Mouse (Mus musculus) hindbrain, embryonic 10.5 days (tissue): ENCODE results near the gene Slc16a10. TPM values are rescaled to one million over a fixed set of nuclear protein-coding genes. Genes with fewer than 3 reads are reported as not detected.

Experiments
- DNase-seq: peaks from one replicate; pipeline ENCODE4 v3.0.0-alpha.2; 2017; ENCODE audit warnings: low spot score
- H3K27ac ChIP-seq: fragments of 300-500 bp; sonication (generic); 2 replicates; pipeline ENCODE4 v1.5.1; 2016; ENCODE audit warnings: mild to moderate bottlenecking, moderate library complexity
- H3K27me3 ChIP-seq: fragments of 300-500 bp; sonication (generic); 2 replicates; pipeline ENCODE4 v1.6.1; 2016; ENCODE audit warnings: mild to moderate bottlenecking; ENCODE audit not compliant: poor library complexity, insufficient read depth, severe bottlenecking
- H3K36me3 ChIP-seq: fragments of 300-500 bp; sonication (generic); 2 replicates; pipeline ENCODE4 v1.6.1; 2016; ENCODE audit warnings: mild to moderate bottlenecking, moderate library complexity
- H3K4me1 ChIP-seq: fragments of 300-500 bp; sonication (generic); replicated peaks from 2 replicates; pipeline ENCODE4 v1.6.1; 2016; ENCODE audit warnings: mild to moderate bottlenecking
- H3K4me3 ChIP-seq: fragments of 300-500 bp; sonication (generic); 2 replicates; pipeline ENCODE4 v1.5.1; 2016; ENCODE audit warnings: mild to moderate bottlenecking, moderate library complexity
- H3K9me3 ChIP-seq: fragments of 300-500 bp; sonication (generic); 2 replicates; pipeline ENCODE4 v1.6.1; 2016; ENCODE audit warnings: mild to moderate bottlenecking, moderate library complexity
- WGBS: fragments of 180-500 bp; shearing (Covaris S2); methylation state at CpG from one replicate; pipeline ENCODE4 v1.1.7; 2016; 5-methylcytosine and 5-hydroxymethylcytosine counted together
- polyA plus RNA-seq: library from polyadenylated mRNA; unstranded; fragments of >200 nt; fragmentation: Nextera tagmentation; extraction: Ambion mirVana; gene quantifications from 2 replicates; pipeline ENCODE4 v1.2.1, GENCODE M21; 2016

Slc16a10 gene
- polyA plus RNA-seq, 1 experiment from 2014 or later, result 10.3 TPM

- no peaks in the 10 kb centered on the region for H3K9me3 ChIP-seq
- H3K36me3 ChIP-seq, result no peaks in the 10 kb centered on the region
- H3K27ac ChIP-seq, result no peak overlapping the region
- DNase-seq, result no peak
- no peaks in the 10 kb centered on the region for H3K4me1 ChIP-seq
- H3K27me3 ChIP-seq, result no peaks in the 10 kb centered on the region
- H3K4me3 ChIP-seq, result no peak overlapping the region
- WGBS, result 84% methylated on average over 3 of the region's 3 CpGs
Observed at GRCm38 (mm10) chr10:40119466-40119865, 22.6 kb downstream of the Slc16a10 start.

- Histone ChIP-seq H3K4me3 (no peak overlapping the region), H3K4me1 (no peaks in the 10 kb centered on the region), H3K36me3 (no peaks in the 10 kb centered on the region), H3K9me3 (no peaks in the 10 kb centered on the region), H3K27ac (no peak overlapping the region), H3K27me3 (no peaks in the 10 kb centered on the region)
- 92% methylated on average over 5 of the region's 5 CpGs for WGBS
- DNase-seq, result no peak
Observed at GRCm38 (mm10) chr10:40118743-40119387, 23.2 kb downstream of the Slc16a10 start.

- H3K27ac ChIP-seq, result no peak overlapping the region
- DNase-seq, result no peak
- H3K27me3 ChIP-seq, result no peaks in the 10 kb centered on the region
- H3K36me3 ChIP-seq, result no peaks in the 10 kb centered on the region
- no peak overlapping the region for H3K4me3 ChIP-seq
- no peaks in the 10 kb centered on the region for H3K9me3 ChIP-seq
- 86% methylated on average over 7 of the region's 7 CpGs for WGBS
- no peaks in the 10 kb centered on the region for H3K4me1 ChIP-seq
Observed at GRCm38 (mm10) chr10:40113517-40114085, 28.5 kb downstream of the Slc16a10 start.

GRCm38 (mm10) chr10:40112256-40112655 lies 29.8 kb downstream of the Slc16a10 start:
- DNase-seq, result no peak
- no peaks in the 10 kb centered on the region for H3K4me1 ChIP-seq
- H3K36me3 ChIP-seq, result no peaks in the 10 kb centered on the region
- H3K27me3 ChIP-seq, result no peaks in the 10 kb centered on the region
- H3K4me3 ChIP-seq, result no peak overlapping the region
- 83% methylated on average over 10 of the region's 10 CpGs for WGBS
- H3K27ac ChIP-seq, result no peak overlapping the region
- no peaks in the 10 kb centered on the region for H3K9me3 ChIP-seq

- Histone ChIP-seq H3K27ac (no peak overlapping the region), H3K9me3 (no peaks in the 10 kb centered on the region), H3K27me3 (no peaks in the 10 kb centered on the region), H3K36me3 (no peaks in the 10 kb centered on the region), H3K4me3 (no peak overlapping the region), H3K4me1 (no peaks in the 10 kb centered on the region)
- no peak for DNase-seq
- WGBS, result 87% methylated on average over 5 of the region's 5 CpGs
Observed at GRCm38 (mm10) chr10:40109520-40109919, 32.5 kb downstream of the Slc16a10 start.

DNA sequence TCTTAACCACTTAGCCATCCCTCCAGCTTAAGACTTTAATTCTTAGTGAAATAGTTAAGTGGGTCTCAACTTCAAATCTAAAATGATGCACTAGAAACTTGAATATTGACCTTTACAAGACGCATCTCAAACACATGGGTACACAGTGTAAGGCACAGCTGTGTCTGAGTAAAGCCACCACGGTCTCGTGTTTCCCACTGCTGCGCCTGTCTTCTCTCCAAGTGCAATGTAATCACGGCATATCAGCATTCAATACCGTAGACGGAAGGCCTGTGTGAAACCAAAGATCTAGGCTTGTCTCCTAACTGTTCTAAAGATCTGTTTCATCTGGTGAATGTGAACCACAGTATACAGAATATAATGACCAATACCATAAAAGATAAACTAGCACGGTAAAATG lies 33.1 kb downstream of the Slc16a10 start:
- Histone ChIP-seq H3K27ac (no peak overlapping the region), H3K4me1 (no peaks in the 10 kb centered on the region), H3K27me3 (no peaks in the 10 kb centered on the region), H3K4me3 (no peak overlapping the region), H3K36me3 (no peaks in the 10 kb centered on the region), H3K9me3 (no peaks in the 10 kb centered on the region)
- no peak for DNase-seq
- 90% methylated on average over 8 of the region's 8 CpGs for whole genome bisulfite sequencing

DNA sequence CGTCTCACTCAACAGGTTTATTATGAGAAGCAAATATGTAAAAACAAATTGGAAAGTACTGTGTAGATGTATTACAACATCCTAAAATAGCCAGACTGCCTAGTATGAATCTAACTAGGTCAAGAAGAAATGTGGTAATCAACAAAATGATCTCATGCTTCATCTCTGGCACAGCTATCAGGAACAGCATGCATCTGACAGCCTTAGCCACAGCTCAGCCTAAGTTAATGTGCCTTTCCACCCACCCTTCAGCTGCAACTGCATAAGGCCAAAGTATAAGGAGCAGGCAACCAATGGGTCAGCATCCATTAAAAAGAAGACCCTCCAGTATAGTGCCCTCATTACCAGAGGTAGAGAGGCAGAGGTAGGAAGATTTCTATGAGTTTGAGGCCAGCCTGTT lies 34.1 kb downstream of the Slc16a10 start:
- no peaks in the 10 kb centered on the region for H3K4me1 ChIP-seq
- H3K27me3 ChIP-seq, result no peaks in the 10 kb centered on the region
- 96% methylated on average over 1 of the region's 1 CpGs for WGBS
- H3K36me3 ChIP-seq, result no peaks in the 10 kb centered on the region
- no peak overlapping the region for H3K4me3 ChIP-seq
- DNase-seq, result no peak
- H3K9me3 ChIP-seq, result no peaks in the 10 kb centered on the region
- H3K27ac ChIP-seq, result no peak overlapping the region

DNA sequence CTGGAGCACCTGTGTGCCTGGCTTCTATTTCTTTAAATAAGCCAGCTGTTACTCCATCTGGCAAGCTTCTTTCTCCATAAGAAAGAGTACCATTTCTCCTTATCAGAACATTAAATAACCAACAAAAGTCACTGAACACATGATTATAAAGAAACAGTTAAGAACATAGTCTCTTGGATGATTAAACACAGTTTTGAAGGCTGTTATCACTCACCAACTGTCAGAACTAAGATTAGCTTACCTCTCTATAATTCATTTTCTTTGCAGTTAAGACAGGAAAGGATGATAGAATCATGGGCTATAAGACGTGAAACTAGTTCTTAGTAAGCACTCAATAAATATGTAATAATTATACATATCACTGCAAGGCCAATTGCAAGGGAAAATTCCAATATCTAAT lies 36.9 kb downstream of the Slc16a10 start:
- no peaks in the 10 kb centered on the region for H3K4me1 ChIP-seq
- H3K36me3 ChIP-seq, result no peaks in the 10 kb centered on the region
- no peaks in the 10 kb centered on the region for H3K9me3 ChIP-seq
- no peak for DNase-seq
- no peak overlapping the region for H3K27ac ChIP-seq
- 87% methylated on average over 1 of the region's 1 CpGs for WGBS
- H3K4me3 ChIP-seq, result no peak overlapping the region
- no peaks in the 10 kb centered on the region for H3K27me3 ChIP-seq

DNA sequence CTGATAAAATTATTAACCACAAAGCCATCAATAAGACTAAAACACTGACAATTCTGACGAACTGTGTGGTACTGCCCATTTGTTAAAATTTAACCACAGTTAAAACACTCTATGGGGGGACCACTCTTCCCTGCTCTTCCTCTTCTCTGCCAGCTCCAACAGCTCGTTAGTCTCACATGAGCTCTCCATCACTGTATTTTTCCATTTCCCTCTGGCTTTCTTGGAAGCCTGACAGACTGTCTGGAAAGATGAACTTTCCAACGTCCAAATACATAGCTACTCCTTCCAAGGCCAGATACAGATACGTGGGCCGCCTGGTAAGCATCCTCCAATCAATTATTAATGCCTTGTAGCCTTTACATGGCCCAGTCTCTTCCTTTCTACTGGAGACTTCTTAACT lies 38.3 kb downstream of the Slc16a10 start:
- DNase-seq, result no peak
- Histone ChIP-seq H3K36me3 (no peaks in the 10 kb centered on the region), H3K9me3 (no peaks in the 10 kb centered on the region), H3K4me3 (no peak overlapping the region), H3K27me3 (no peaks in the 10 kb centered on the region), H3K4me1 (no peaks in the 10 kb centered on the region), H3K27ac (no peak overlapping the region)
- 76% methylated on average over 5 of the region's 5 CpGs for WGBS

DNA sequence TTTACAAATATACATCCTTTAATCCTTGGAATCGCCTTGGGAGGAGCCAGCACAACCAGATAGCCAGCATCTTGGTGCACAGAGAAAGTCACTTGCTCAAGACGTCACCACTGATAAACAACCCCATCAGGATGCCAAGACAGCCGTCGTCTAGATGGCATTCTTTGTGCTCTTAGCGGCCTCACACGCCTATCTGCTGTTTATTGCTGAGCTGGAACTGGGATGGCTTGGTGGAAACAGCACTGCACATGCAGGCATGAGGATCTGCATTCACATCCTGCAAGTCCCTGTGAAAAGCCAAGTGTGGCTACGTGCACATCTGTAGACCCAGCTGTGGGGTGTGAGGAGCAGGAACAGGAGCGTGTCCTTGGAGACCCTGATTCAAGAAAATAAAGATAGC lies 39.1 kb downstream of the Slc16a10 start:
- Histone ChIP-seq H3K36me3 (no peaks in the 10 kb centered on the region), H3K4me3 (no peak overlapping the region), H3K27me3 (no peaks in the 10 kb centered on the region), H3K27ac (no peak overlapping the region), H3K9me3 (no peaks in the 10 kb centered on the region), H3K4me1 (no peaks in the 10 kb centered on the region)
- WGBS, result 74% methylated on average over 8 of the region's 8 CpGs
- DNase-seq, result no peak

- Histone ChIP-seq H3K36me3 (no peaks in the 10 kb centered on the region), H3K9me3 (no peaks in the 10 kb centered on the region), H3K27ac (no peak overlapping the region), H3K27me3 (no peaks in the 10 kb centered on the region), H3K4me3 (no peak overlapping the region), H3K4me1 (no peaks in the 10 kb centered on the region)
- WGBS, result 74% methylated on average over 3 of the region's 3 CpGs
- no peak for DNase-seq
Observed at GRCm38 (mm10) chr10:40102166-40102565, 39.9 kb downstream of the Slc16a10 start.

- no peaks in the 10 kb centered on the region for H3K4me1 ChIP-seq
- no peak for DNase-seq
- H3K27ac ChIP-seq, result no peak overlapping the region
- no peaks in the 10 kb centered on the region for H3K27me3 ChIP-seq
- H3K4me3 ChIP-seq, result no peak overlapping the region
- H3K9me3 ChIP-seq, result no peaks in the 10 kb centered on the region
- 81% methylated on average over 1 of the region's 1 CpGs for WGBS
- H3K36me3 ChIP-seq, result no peaks in the 10 kb centered on the region
Observed at GRCm38 (mm10) chr10:40098441-40098840, 43.6 kb downstream of the Slc16a10 start.

DNA sequence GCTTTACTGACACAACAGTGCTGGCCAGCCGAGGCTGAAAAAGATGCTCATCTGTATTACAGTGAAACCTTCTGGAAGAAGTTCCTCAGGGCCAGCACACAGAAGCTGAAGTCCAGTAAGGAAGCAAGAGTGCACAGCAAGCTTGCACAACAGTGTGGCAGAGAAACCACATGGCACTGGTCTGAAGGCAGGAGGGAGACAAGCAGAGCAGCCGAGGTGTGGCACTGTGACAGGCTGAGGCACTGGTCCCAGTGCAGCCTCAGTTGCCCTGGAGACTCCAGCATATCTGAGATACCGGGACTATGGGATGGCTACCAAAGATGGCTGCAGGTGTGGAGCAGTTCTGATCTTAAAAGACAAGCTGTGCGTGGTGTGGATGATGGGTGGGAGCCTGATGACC lies 44.5 kb downstream of the Slc16a10 start:
- Histone ChIP-seq H3K4me1 (no peaks in the 10 kb centered on the region), H3K27ac (no peak overlapping the region), H3K9me3 (no peaks in the 10 kb centered on the region), H3K36me3 (no peaks in the 10 kb centered on the region), H3K27me3 (no peaks in the 10 kb centered on the region), H3K4me3 (no peak overlapping the region)
- no peak for DNase-seq
- 83% methylated on average over 4 of the region's 4 CpGs for WGBS

DNA sequence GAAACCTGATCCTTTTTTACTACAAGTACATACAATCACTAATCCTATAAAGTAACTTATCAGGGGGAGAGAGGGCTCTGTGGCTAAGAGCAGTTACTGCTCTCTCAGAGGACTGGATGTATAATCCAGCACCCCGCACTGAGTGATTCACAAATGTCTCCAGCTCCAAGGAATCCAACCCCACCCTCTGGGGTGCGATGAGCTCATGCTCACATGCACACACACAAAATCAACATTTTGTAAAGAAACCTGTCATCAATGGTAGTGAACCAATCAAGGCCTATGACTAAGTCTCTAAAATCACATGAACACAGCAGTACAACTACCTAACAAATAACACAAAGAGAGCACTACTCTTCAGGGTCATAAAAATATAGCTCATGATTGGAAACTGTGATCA lies 47.3 kb downstream of the Slc16a10 start:
- Histone ChIP-seq H3K4me3 (no peak overlapping the region), H3K27me3 (no peaks in the 10 kb centered on the region), H3K27ac (no peak overlapping the region), H3K36me3 (no peaks in the 10 kb centered on the region), H3K9me3 (no peaks in the 10 kb centered on the region), H3K4me1 (no peaks in the 10 kb centered on the region)
- DNase-seq, result no peak
- 90% methylated on average over 2 of the region's 2 CpGs for WGBS
